Mouse (Mus musculus) liver, embryonic 14.5 days (tissue): ENCODE results near the gene Derl3.
"Not testable (repeated sequence)": the region's sequence is repeated elsewhere in the genome, so short reads cannot be mapped to it uniquely, and the experiment has no call there.

Source experiments
- CTCF ChIP-seq: IDR thresholded peaks from 2 replicates; pipeline ENCODE4 v1.5.1; 2016; ENCODE audit warnings: antibody characterized with exemption, low read depth, control low read depth
- EP300 ChIP-seq: IDR thresholded peaks from 2 replicates; pipeline ENCODE4 v1.6.1; 2016; ENCODE audit warnings: antibody characterized with exemption, low read depth

DNA sequence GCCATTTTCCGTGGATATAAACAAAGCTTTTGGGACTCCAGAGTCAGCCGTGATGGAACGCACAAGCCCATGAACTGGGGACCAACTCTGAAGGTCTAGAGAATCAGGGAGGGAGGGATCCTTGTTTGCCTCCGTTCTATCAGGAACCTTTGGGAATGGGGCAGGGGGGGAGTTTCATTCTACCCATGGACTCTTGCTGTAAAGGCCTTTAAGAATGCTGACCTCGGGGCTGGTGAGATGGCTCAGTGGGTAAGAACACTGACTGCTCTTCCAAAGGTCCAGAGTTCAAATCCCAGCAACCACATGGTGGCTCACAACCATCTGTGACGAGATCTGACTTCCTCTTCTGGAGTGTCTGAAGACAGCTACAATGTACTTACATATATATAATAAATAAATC is 49.3 kb upstream of the Derl3 start:
- TF ChIP-seq CTCF, EP300: not testable (repeated sequence)
